Mouse (Mus musculus): ENCODE measurements around the gene Nisch. TPM values are rescaled to one million over a fixed set of nuclear protein-coding genes. Genes with fewer than 3 reads are reported as not detected.

Nisch gene
- polyA plus RNA-seq, 1 experiment: 366 TPM

GRCm38 (mm10) chr14:31168425-31168824, 48.3 kb downstream of the Nisch start, which contains the start of gene Stab1:
TSS of gene Stab1 (minus strand) at chr14:31168641.
- peak within 1 kb of the TSS; percentile 46 for H3K4me3 ChIP-seq (ENCODE audit: insufficient read depth, low read length)
- peak within 1 kb of the TSS; percentile 96 for H3K27ac ChIP-seq (ENCODE audit: insufficient read depth, low read depth, low read length)
- TF ChIP-seq CTCF (IDR thresholded peaks at IDR 0.05; ENCODE audit: low read depth, low read length) (no peak), POLR2A (IDR thresholded peaks at IDR 0.05; ENCODE audit: borderline replicate concordance, low read depth, low read length) (no peak)
- peaks cover 88% of the 10 kb centered on the region for H3K4me1 ChIP-seq (ENCODE audit: control insufficient read depth, insufficient read depth, low read length)

- H3K27ac ChIP-seq (ENCODE audit: insufficient read depth, low read depth, low read length): peak overlapping the region; percentile 96
- TF ChIP-seq CTCF (IDR thresholded peaks at IDR 0.05; ENCODE audit: low read depth, low read length): no peak
- no peak for TF ChIP-seq POLR2A (IDR thresholded peaks at IDR 0.05; ENCODE audit: borderline replicate concordance, low read depth, low read length)
- H3K4me1 ChIP-seq (ENCODE audit: control insufficient read depth, insufficient read depth, low read length): peaks cover 88% of the 10 kb centered on the region
- H3K4me3 ChIP-seq (ENCODE audit: insufficient read depth, low read length): peak overlapping the region; percentile 46
These were observed 49.9 kb downstream of the Nisch start for GRCm38 (mm10) chr14:31166827-31167226.

GRCm38 (mm10) chr14:31165991-31166630, 50.6 kb downstream of the Nisch start:
- Histone ChIP-seq H3K4me3 (ENCODE audit: insufficient read depth, low read length) (peak overlapping the region; percentile 46), H3K4me1 (ENCODE audit: control insufficient read depth, insufficient read depth, low read length) (peaks cover 88% of the 10 kb centered on the region), H3K27ac (ENCODE audit: insufficient read depth, low read depth, low read length) (peak overlapping the region; percentile 96)
- TF ChIP-seq CTCF (IDR thresholded peaks at IDR 0.05; ENCODE audit: low read depth, low read length) (no peak), POLR2A (IDR thresholded peaks at IDR 0.05; ENCODE audit: borderline replicate concordance, low read depth, low read length) (no peak)

- peaks cover 82% of the 10 kb centered on the region for H3K4me1 ChIP-seq (ENCODE audit: control insufficient read depth, insufficient read depth, low read length)
- no peak for TF ChIP-seq CTCF (IDR thresholded peaks at IDR 0.05; ENCODE audit: low read depth, low read length)
- TF ChIP-seq POLR2A (IDR thresholded peaks at IDR 0.05; ENCODE audit: borderline replicate concordance, low read depth, low read length): no peak
- H3K27ac ChIP-seq (ENCODE audit: insufficient read depth, low read depth, low read length): peak overlapping the region; percentile 91
These were observed 51.3 kb downstream of the Nisch start for GRCm38 (mm10) chr14:31165458-31165857.

GRCm38 (mm10) chr14:31165010-31165409, 51.7 kb downstream of the Nisch start:
- TF ChIP-seq CTCF (IDR thresholded peaks at IDR 0.05; ENCODE audit: low read depth, low read length) (no peak), POLR2A (IDR thresholded peaks at IDR 0.05; ENCODE audit: borderline replicate concordance, low read depth, low read length) (no peak)
- peaks cover 77% of the 10 kb centered on the region for H3K4me1 ChIP-seq (ENCODE audit: control insufficient read depth, insufficient read depth, low read length)
- H3K27ac ChIP-seq (ENCODE audit: insufficient read depth, low read depth, low read length): peak overlapping the region; percentile 91
- no peak overlapping the region for H3K4me3 ChIP-seq (ENCODE audit: insufficient read depth, low read length)

More at GRCm38 (mm10) chr14:31165458-31165857, 51.3 kb downstream of the Nisch start:
- no peak overlapping the region for H3K4me3 ChIP-seq (ENCODE audit: insufficient read depth, low read length)

GRCm38 (mm10) chr14:31164067-31164466, 52.7 kb downstream of the Nisch start:
- peaks cover 73% of the 10 kb centered on the region for H3K4me1 ChIP-seq (ENCODE audit: control insufficient read depth, insufficient read depth, low read length)

GRCm38 (mm10) chr14:31161638-31162037, 55.1 kb downstream of the Nisch start:
- Histone ChIP-seq H3K4me3 (ENCODE audit: insufficient read depth, low read length) (peak overlapping the region; percentile 62), H3K4me1 (ENCODE audit: control insufficient read depth, insufficient read depth, low read length) (peaks cover 66% of the 10 kb centered on the region), H3K27ac (ENCODE audit: insufficient read depth, low read depth, low read length) (no peak overlapping the region)
- no peak for TF ChIP-seq POLR2A (IDR thresholded peaks at IDR 0.05; ENCODE audit: borderline replicate concordance, low read depth, low read length)
- TF ChIP-seq CTCF (IDR thresholded peaks at IDR 0.05; ENCODE audit: low read depth, low read length): no peak

More at GRCm38 (mm10) chr14:31164067-31164466, 52.7 kb downstream of the Nisch start:
- Histone ChIP-seq H3K4me3 (ENCODE audit: insufficient read depth, low read length) (no peak overlapping the region), H3K27ac (ENCODE audit: insufficient read depth, low read depth, low read length) (peak overlapping the region; percentile 29)
- no peak for TF ChIP-seq POLR2A (IDR thresholded peaks at IDR 0.05; ENCODE audit: borderline replicate concordance, low read depth, low read length)
- TF ChIP-seq CTCF (IDR thresholded peaks at IDR 0.05; ENCODE audit: low read depth, low read length): no peak

- no peak for TF ChIP-seq CTCF (IDR thresholded peaks at IDR 0.05; ENCODE audit: low read depth, low read length)
- TF ChIP-seq POLR2A (IDR thresholded peaks at IDR 0.05; ENCODE audit: borderline replicate concordance, low read depth, low read length): no peak
- H3K4me3 ChIP-seq (ENCODE audit: insufficient read depth, low read length): peak overlapping the region; percentile 62
- H3K4me1 ChIP-seq (ENCODE audit: control insufficient read depth, insufficient read depth, low read length): peaks cover 63% of the 10 kb centered on the region
- H3K27ac ChIP-seq (ENCODE audit: insufficient read depth, low read depth, low read length): peak overlapping the region; percentile 71
These were observed 55.6 kb downstream of the Nisch start for GRCm38 (mm10) chr14:31161191-31161590.

GRCm38 (mm10) chr14:31160196-31161150, 56.3 kb downstream of the Nisch start:
- Histone ChIP-seq H3K27ac (ENCODE audit: insufficient read depth, low read depth, low read length) (peak overlapping the region; percentile 71), H3K4me1 (ENCODE audit: control insufficient read depth, insufficient read depth, low read length) (peaks cover 60% of the 10 kb centered on the region), H3K4me3 (ENCODE audit: insufficient read depth, low read length) (peak overlapping the region; percentile 62)
- no peak for TF ChIP-seq POLR2A (IDR thresholded peaks at IDR 0.05; ENCODE audit: borderline replicate concordance, low read depth, low read length)
- no peak for TF ChIP-seq CTCF (IDR thresholded peaks at IDR 0.05; ENCODE audit: low read depth, low read length)
